Mouse (Mus musculus): Measurements from ENCODE around the gene Dusp8.
"Not testable (repeated sequence)": the region's sequence is repeated elsewhere in the genome, so short reads cannot be mapped to it uniquely, and the experiment has no call there.

The Dusp8 gene

GRCm38 (mm10) chr7:142095183-142095931, at the start of gene Dusp8:
Gene Dusp8 (minus strand): TSS chr7:142095843.
- no peak for DNase-seq (ENCODE audit: extremely low read depth, low read depth, low spot score)

- no peak for DNase-seq (ENCODE audit: extremely low read depth, low read depth, low spot score)
Observed at GRCm38 (mm10) chr7:142144507-142144906, 48.9 kb upstream of the Dusp8 start, which contains the start of gene Gm45337. Gene Gm45337 (minus strand): TSS chr7:142144607.

GRCm38 (mm10) chr7:142143506-142144010, 47.9 kb upstream of the Dusp8 start:
- not testable (repeated sequence) for DNase-seq (ENCODE audit: extremely low read depth, low read depth, low spot score)

GRCm38 (mm10) chr7:142140696-142141095, 45.1 kb upstream of the Dusp8 start:
- DNase-seq (ENCODE audit: extremely low read depth, low read depth, low spot score), result no peak

- not testable (repeated sequence) for DNase-seq (ENCODE audit: extremely low read depth, low read depth, low spot score)
Observed at GRCm38 (mm10) chr7:142135934-142136333, 40.3 kb upstream of the Dusp8 start, which contains the start of gene Gm39115. Gene Gm39115 (minus strand): TSS chr7:142136034.

- no peak for DNase-seq (ENCODE audit: extremely low read depth, low read depth, low spot score)
Observed at GRCm38 (mm10) chr7:142134206-142134995, 38.8 kb upstream of the Dusp8 start.

- no peak for DNase-seq (ENCODE audit: extremely low read depth, low read depth, low spot score)
Observed at GRCm38 (mm10) chr7:142128843-142129242, 33.2 kb upstream of the Dusp8 start.

GRCm38 (mm10) chr7:142120629-142121028, 25.0 kb upstream of the Dusp8 start, which contains the start of gene Gm45618:
Gene Gm45618 (minus strand): TSS chr7:142120729.
- DNase-seq (ENCODE audit: extremely low read depth, low read depth, low spot score), result not testable (repeated sequence)

- DNase-seq (ENCODE audit: extremely low read depth, low read depth, low spot score), result no peak
Observed at GRCm38 (mm10) chr7:142119632-142120031, 24.0 kb upstream of the Dusp8 start.

- DNase-seq (ENCODE audit: extremely low read depth, low read depth, low spot score), result no peak
Observed at GRCm38 (mm10) chr7:142104747-142105146, 9.1 kb upstream of the Dusp8 start.

- DNase-seq (ENCODE audit: extremely low read depth, low read depth, low spot score), result no peak
Observed at GRCm38 (mm10) chr7:142097776-142098175, 2.1 kb upstream of the Dusp8 start.

GRCm38 (mm10) chr7:142096701-142097100, 1.1 kb upstream of the Dusp8 start:
- DNase-seq (ENCODE audit: extremely low read depth, low read depth, low spot score), result no peak

- no peak for DNase-seq (ENCODE audit: extremely low read depth, low read depth, low spot score)
Observed at GRCm38 (mm10) chr7:142094301-142095143, 1.1 kb downstream of the Dusp8 start.

GRCm38 (mm10) chr7:142093696-142094240, 1.9 kb downstream of the Dusp8 start:
- no peak for DNase-seq (ENCODE audit: extremely low read depth, low read depth, low spot score)

GRCm38 (mm10) chr7:142092991-142093390, 2.7 kb downstream of the Dusp8 start:
- DNase-seq (ENCODE audit: extremely low read depth, low read depth, low spot score), result no peak

GRCm38 (mm10) chr7:142091848-142092247, 3.8 kb downstream of the Dusp8 start:
- no peak for DNase-seq (ENCODE audit: extremely low read depth, low read depth, low spot score)

- no peak for DNase-seq (ENCODE audit: extremely low read depth, low read depth, low spot score)
Observed at GRCm38 (mm10) chr7:142089648-142090447, 5.8 kb downstream of the Dusp8 start.

- DNase-seq (ENCODE audit: extremely low read depth, low read depth, low spot score), result no peak
Observed at GRCm38 (mm10) chr7:142088886-142089285, 6.8 kb downstream of the Dusp8 start.

- DNase-seq (ENCODE audit: extremely low read depth, low read depth, low spot score), result no peak
Observed at GRCm38 (mm10) chr7:142087069-142087652, 8.5 kb downstream of the Dusp8 start.
